Comparison of ENCODE assay signal across 9 mouse cellular contexts in the genomic region with DNA sequence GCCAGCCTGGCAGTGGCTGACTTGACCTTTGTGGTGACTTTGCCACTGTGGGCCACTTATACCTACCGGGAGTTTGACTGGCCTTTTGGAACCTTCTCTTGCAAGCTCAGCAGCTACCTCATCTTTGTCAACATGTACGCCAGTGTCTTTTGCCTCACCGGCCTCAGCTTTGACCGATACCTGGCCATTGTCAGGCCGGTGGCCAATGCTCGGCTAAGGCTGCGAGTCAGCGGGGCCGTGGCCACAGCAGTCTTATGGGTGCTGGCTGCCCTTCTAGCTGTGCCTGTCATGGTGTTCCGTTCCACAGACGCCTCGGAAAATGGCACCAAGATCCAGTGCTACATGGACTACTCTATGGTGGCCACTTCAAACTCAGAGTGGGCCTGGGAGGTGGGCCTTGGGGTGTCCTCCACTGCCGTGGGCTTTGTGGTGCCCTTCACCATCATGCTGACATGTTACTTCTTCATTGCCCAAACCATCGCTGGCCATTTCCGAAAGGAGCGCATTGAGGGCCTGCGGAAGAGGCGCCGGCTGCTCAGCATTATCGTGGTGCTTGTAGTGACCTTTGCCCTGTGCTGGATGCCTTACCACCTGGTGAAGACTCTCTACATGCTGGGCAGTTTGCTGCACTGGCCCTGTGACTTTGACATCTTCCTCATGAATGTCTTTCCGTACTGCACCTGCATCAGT. TPM values are rescaled to one million over a fixed set of nuclear protein-coding genes. Genes with fewer than 3 reads are reported as not detected.
A peak's percentile ranks its signal among the peaks of the same experiment; 100 is the strongest.
DNase-seq lines count a peak whose midpoint lies in the region; ATAC-seq and TF ChIP-seq lines count a peak whose summit lies in the region.
"Had no signal": no experiment of that assay in that cellular context is flagged by ENCODE, and none has a peak within 500 bp of the region (broad histone marks: within the 10 kb centered on the region; RNA-seq: fewer than 3 reads in every experiment).

No protein-coding gene starts in this region.

- peak overlapping the region; percentile 2; the same call in 1 of the 2 replicates for H3K4me3 ChIP-seq in forebrain, embryonic 11.5 days (ENCODE audit: low read depth, low read length)
- H3K4me3 ChIP-seq in forebrain, embryonic 16.5 days (replicated peaks; ENCODE audit: low read length) = no peak overlapping the region
- peak overlapping the region; percentile 18 for H3K4me3 ChIP-seq in liver, embryonic 11.5 days (ENCODE audit: low read depth, low read length)
- H3K4me3 ChIP-seq in hindbrain, postnatal 0 days (ENCODE audit: low read length) = peak overlapping the region; percentile 8; the same call in 1 of the 2 replicates
- peak overlapping the region; percentile 12; the same call in 1 of the 2 replicates for H3K4me3 ChIP-seq in midbrain, postnatal 0 days (ENCODE audit: low read depth, low read length)
- H3K4me3 ChIP-seq: liver, embryonic 15.5 days had no signal

- H3K4me1 ChIP-seq in forebrain, embryonic 11.5 days (replicated peaks; ENCODE audit: control insufficient read depth, insufficient read depth, low read length) = no peaks in the 10 kb centered on the region
- H3K4me1 ChIP-seq in forebrain, embryonic 16.5 days (replicated peaks; ENCODE audit: control insufficient read depth, insufficient read depth, low read length) = no peaks in the 10 kb centered on the region
- peaks cover 5% of the 10 kb centered on the region for H3K4me1 ChIP-seq in liver, embryonic 11.5 days (replicated peaks; ENCODE audit: control insufficient read depth, insufficient read depth, low read length)
- no peaks in the 10 kb centered on the region for H3K4me1 ChIP-seq in hindbrain, postnatal 0 days (ENCODE audit: insufficient read depth, low read length)
- no peaks in the 10 kb centered on the region for H3K4me1 ChIP-seq in midbrain, postnatal 0 days (ENCODE audit: insufficient read depth, low read length)

- no peaks in the 10 kb centered on the region for H3K36me3 ChIP-seq in forebrain, embryonic 11.5 days (ENCODE audit: control insufficient read depth, insufficient read depth, low read length)
- H3K36me3 ChIP-seq in forebrain, embryonic 16.5 days (ENCODE audit: control insufficient read depth, insufficient read depth) = no peaks in the 10 kb centered on the region
- H3K36me3 ChIP-seq in liver, embryonic 11.5 days (ENCODE audit: control insufficient read depth, insufficient read depth, low read length) = no peaks in the 10 kb centered on the region
- no peaks in the 10 kb centered on the region for H3K36me3 ChIP-seq in hindbrain, postnatal 0 days (ENCODE audit: insufficient read depth, low read length)
- no peaks in the 10 kb centered on the region for H3K36me3 ChIP-seq in midbrain, postnatal 0 days (ENCODE audit: insufficient read depth, low read length)
- H3K36me3 ChIP-seq: liver, embryonic 15.5 days had no signal

- H3K4me2 ChIP-seq in forebrain, embryonic 11.5 days (ENCODE audit: low read depth, low read length, severe bottlenecking) = no peak overlapping the region
- H3K4me2 ChIP-seq in forebrain, embryonic 16.5 days (ENCODE audit: low read length) = no peak overlapping the region
- peak overlapping the region; percentile 35 for H3K4me2 ChIP-seq in liver, embryonic 11.5 days
- H3K4me2 ChIP-seq in hindbrain, postnatal 0 days (ENCODE audit: low read depth, low read length) = no peak overlapping the region
- H3K4me2 ChIP-seq in midbrain, postnatal 0 days (ENCODE audit: low read depth, low read length, poor library complexity, severe bottlenecking) = no peak overlapping the region

- intact Hi-C loops in left cerebral cortex, postnatal 25 days (cut with DNase I) = no loop called here

- no peak overlapping the region for H3K9ac ChIP-seq in forebrain, embryonic 11.5 days (ENCODE audit: low read length)
- H3K9ac ChIP-seq in forebrain, embryonic 16.5 days (replicated peaks; ENCODE audit: low read depth, low read length) = no peak overlapping the region
- H3K9ac ChIP-seq in liver, embryonic 11.5 days (ENCODE audit: low read depth, low read length) = no peak overlapping the region
- H3K9ac ChIP-seq in hindbrain, postnatal 0 days (replicated peaks; ENCODE audit: low read length) = no peak overlapping the region
- no peak overlapping the region for H3K9ac ChIP-seq in midbrain, postnatal 0 days (replicated peaks; ENCODE audit: low read length, poor library complexity, severe bottlenecking)
- H3K9ac ChIP-seq: liver, embryonic 15.5 days had no signal

- ATAC-seq in forebrain, embryonic 11.5 days (replicated peaks; ENCODE audit: low FRiP score) = no peak
- ATAC-seq in forebrain, embryonic 16.5 days = no peak
- ATAC-seq in liver, embryonic 11.5 days (replicated peaks; ENCODE audit: low FRiP score) = no peak
- no peak for ATAC-seq in hindbrain, postnatal 0 days
- ATAC-seq in midbrain, postnatal 0 days (ENCODE audit: low FRiP score) = no peak

- no peak for DNase-seq in forebrain, embryonic 11.5 days (ENCODE audit: low spot score)
- DNase-seq in liver, embryonic 11.5 days (ENCODE audit: low spot score) = no peak
- DNase-seq in liver = no peak
- no peak for DNase-seq in hindbrain, postnatal 0 days (ENCODE audit: low spot score)
- no peak for DNase-seq in midbrain, postnatal 0 days (ENCODE audit: low spot score)
- DNase-seq in left cerebral cortex, postnatal 25 days (ENCODE audit: low spot score in 2 of 2) = no peak
- no peak for DNase-seq in ovary, postnatal 14 days (ENCODE audit: low spot score)

- H3K27me3 ChIP-seq in forebrain, embryonic 11.5 days (ENCODE audit: control insufficient read depth, insufficient read depth, low read length) = no peaks in the 10 kb centered on the region
- H3K27me3 ChIP-seq in forebrain, embryonic 16.5 days (replicated peaks; ENCODE audit: control insufficient read depth, insufficient read depth, low read length) = no peaks in the 10 kb centered on the region
- H3K27me3 ChIP-seq in liver, embryonic 11.5 days (replicated peaks; ENCODE audit: control insufficient read depth, insufficient read depth, low read length) = peaks cover 17% of the 10 kb centered on the region
- H3K27me3 ChIP-seq in hindbrain, postnatal 0 days (ENCODE audit: insufficient read depth, low read length) = no peaks in the 10 kb centered on the region
- H3K27me3 ChIP-seq in midbrain, postnatal 0 days (ENCODE audit: insufficient read depth, low read length) = no peaks in the 10 kb centered on the region; the same call in 1 of the 2 replicates

- WGBS in forebrain, embryonic 11.5 days = 90% methylated on average over 21 of the region's 21 CpGs
- 94% methylated on average over 21 of the region's 21 CpGs for WGBS in forebrain, embryonic 16.5 days
- WGBS in liver, embryonic 11.5 days = 59% methylated on average over 21 of the region's 21 CpGs
- 87% methylated on average over 21 of the region's 21 CpGs for WGBS in hindbrain, postnatal 0 days
- 89% methylated on average over 21 of the region's 21 CpGs for WGBS in midbrain, postnatal 0 days

- no peak overlapping the region for H3K27ac ChIP-seq in forebrain, embryonic 11.5 days (ENCODE audit: low read depth, low read length)
- no peak overlapping the region for H3K27ac ChIP-seq in forebrain, embryonic 16.5 days (ENCODE audit: low read length)
- no peak overlapping the region for H3K27ac ChIP-seq in liver, embryonic 11.5 days (ENCODE audit: low read depth, low read length)
- H3K27ac ChIP-seq in hindbrain, postnatal 0 days = no peak overlapping the region
- H3K27ac ChIP-seq in midbrain, postnatal 0 days (ENCODE audit: low read depth, low read length) = no peak overlapping the region
- H3K27ac ChIP-seq: liver, embryonic 15.5 days had no signal

- no peak for TF ChIP-seq CTCF in hindbrain, postnatal 0 days (IDR thresholded peaks at IDR 0.05; ENCODE audit: low read depth)
- TF ChIP-seq CTCF in midbrain, postnatal 0 days (IDR thresholded peaks at IDR 0.05) = no peak

- no peaks in the 10 kb centered on the region for H3K9me3 ChIP-seq in forebrain, embryonic 11.5 days (ENCODE audit: control insufficient read depth, low read length)
- no peaks in the 10 kb centered on the region for H3K9me3 ChIP-seq in forebrain, embryonic 16.5 days (ENCODE audit: control insufficient read depth, low read length)
- H3K9me3 ChIP-seq in liver, embryonic 11.5 days (ENCODE audit: control insufficient read depth, low read length) = no peaks in the 10 kb centered on the region
- no peaks in the 10 kb centered on the region for H3K9me3 ChIP-seq in hindbrain, postnatal 0 days (ENCODE audit: low read length)
- no peaks in the 10 kb centered on the region for H3K9me3 ChIP-seq in midbrain, postnatal 0 days (ENCODE audit: low read length)
- H3K9me3 ChIP-seq: liver, embryonic 15.5 days had no signal

RNA-seq across cellular contexts. Expression of a gene that starts 1.0 kb away (rescaled TPM):
- polyA plus RNA-seq in forebrain, embryonic 11.5 days (2014; fragmentation: Nextera tagmentation; extraction: Ambion mirVana) = 30.0 and 34.1 TPM in 2 replicates
- 20.7 and 34.3 TPM in 2 replicates for polyA plus RNA-seq in forebrain, embryonic 16.5 days (2015; fragmentation: Nextera tagmentation; extraction: Ambion mirVana)
- polyA plus RNA-seq in liver, embryonic 11.5 days (2014; fragmentation: Nextera tagmentation; extraction: Ambion mirVana) = 12.7 and 14.4 TPM in 2 replicates
- total RNA-seq in hindbrain, postnatal 0 days (2014; rRNA removed) = 22.2 and 24.2 TPM in 2 replicates
- polyA plus RNA-seq in hindbrain, postnatal 0 days (2015; fragmentation: Nextera tagmentation; extraction: Ambion mirVana) = 21.0 and 22.1 TPM in 2 replicates
- 17.4 and 22.4 TPM in 2 replicates for total RNA-seq in midbrain, postnatal 0 days (2014; rRNA removed)
- 19.3 and 21.3 TPM in 2 replicates for polyA plus RNA-seq in midbrain, postnatal 0 days (2015; fragmentation: Nextera tagmentation; extraction: Ambion mirVana)
- total RNA-seq in left cerebral cortex, postnatal 25 days (2021) = 1 to 10 TPM; 1.9 to 2.0 TPM
